Mouse (Mus musculus): ENCODE data around the gene Cit.

Gene Cit

DNA sequence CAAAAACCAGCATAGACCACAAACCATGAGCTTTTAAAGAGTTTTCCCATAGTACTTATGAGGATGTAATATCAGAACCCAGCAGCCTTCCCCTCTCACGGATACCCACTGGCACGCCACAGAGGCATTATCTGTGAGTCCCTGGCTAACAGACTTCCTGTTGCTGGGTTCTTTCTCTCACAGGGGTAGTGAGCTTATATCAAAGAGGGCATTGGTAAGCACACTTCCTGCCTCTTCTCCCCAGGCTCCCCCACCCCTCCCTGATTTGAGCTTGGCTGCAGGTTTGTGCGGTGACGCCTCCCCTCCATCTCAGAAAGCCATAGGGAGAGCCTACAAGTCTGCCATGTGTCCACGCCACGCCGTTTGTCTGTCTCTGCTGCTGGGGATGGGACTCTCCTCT, 184.0 kb downstream of the Cit start:
- no peak for DNase-seq (ENCODE audit: extremely low read depth, low read depth, low spot score)

DNA sequence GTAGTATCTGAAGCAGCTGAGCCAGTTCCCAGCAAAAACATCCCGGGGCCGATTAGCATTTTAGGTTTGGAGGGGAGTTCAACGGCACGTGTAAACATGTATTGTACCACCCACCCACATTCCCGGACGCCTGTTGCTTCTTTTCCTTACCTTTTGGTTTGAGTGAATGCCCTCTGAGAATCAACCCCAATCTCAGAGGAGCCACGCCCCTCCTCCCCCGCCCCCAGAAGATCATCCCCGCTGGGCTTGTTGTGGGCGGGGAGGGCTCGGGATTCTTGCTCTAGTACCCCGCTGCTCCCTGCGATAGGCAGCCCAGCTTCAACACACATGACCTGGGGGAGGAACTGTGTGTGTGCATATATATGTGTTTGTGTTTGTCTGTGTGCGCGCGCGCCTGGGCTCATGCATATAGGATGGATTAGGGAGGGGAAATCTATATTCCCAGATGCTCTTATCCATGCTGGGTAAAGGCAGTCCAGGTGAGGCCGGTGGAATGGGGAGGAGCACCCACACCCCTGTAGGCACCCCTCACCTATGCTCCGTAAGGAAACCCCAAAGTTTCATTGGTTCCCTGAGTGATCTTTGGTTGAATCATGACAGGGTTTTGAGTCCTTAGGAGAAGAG, 185.6 kb downstream of the Cit start:
- DNase-seq (ENCODE audit: extremely low read depth, low read depth, low spot score): no peak

DNA sequence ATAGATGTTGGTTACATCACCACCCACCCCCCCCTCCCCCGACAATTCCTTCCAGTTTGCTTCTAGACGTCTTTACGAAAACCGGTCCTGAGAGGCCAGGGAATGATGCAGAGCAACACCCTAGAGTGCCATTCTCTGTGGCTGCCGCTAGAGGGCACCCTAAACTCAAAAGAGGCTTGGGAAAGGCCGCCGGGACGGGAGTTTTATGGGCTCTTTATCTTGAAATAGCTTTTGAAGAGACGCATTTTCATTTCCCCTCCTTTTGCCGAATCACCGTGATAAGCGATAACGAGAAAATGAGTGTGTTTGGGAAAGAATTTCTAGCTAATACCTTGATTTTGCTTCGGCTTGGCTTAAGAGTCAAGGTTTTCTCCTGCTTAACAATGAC, 186.1 kb downstream of the Cit start:
- DNase-seq (ENCODE audit: extremely low read depth, low read depth, low spot score): no peak

- no peak for DNase-seq (ENCODE audit: extremely low read depth, low read depth, low spot score)
Measured at GRCm38 (mm10) chr5:116036465-116036864, 191.4 kb downstream of the Cit start.

DNA sequence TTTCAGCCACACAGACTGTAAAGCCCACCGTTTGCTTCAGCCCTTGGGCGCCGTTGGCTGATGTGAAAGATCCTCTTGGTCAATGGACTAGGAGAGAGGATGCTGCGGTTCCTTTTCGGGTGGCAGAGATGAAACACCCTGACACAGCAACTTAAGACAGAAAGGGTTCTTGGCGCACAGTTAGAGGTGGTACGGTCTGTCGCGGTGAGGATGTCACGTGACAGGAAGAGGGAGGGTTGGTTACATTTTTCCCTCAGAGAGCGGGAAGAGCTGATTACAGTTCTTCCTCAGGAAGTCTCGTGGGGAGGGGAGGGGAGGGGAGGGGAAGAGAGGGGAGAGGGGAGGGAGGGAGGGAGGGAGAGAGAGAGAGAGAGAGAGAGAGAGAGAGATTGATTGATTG, 192.7 kb downstream of the Cit start:
- DNase-seq (ENCODE audit: extremely low read depth, low read depth, low spot score): no peak

DNA sequence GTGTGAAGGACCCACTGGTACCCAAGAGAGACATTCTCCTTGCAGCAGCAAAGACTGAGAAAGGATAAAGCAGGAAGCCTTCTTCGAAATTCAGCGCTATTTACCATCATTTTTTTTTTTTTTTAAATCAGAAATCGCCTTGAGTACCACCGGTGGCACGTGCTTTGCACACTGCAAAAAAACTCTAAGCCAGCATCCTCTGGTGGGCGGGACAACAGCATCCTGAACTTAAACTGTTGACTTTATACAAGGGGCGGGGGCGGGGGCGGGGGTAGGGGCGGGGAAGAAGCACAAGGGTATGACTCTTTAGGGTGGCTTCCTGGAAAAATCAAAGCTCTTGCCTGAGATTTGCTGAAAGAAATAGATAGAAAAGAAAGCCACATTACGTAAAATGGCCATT, 194.6 kb downstream of the Cit start:
- DNase-seq (ENCODE audit: extremely low read depth, low read depth, low spot score): no peak

DNA sequence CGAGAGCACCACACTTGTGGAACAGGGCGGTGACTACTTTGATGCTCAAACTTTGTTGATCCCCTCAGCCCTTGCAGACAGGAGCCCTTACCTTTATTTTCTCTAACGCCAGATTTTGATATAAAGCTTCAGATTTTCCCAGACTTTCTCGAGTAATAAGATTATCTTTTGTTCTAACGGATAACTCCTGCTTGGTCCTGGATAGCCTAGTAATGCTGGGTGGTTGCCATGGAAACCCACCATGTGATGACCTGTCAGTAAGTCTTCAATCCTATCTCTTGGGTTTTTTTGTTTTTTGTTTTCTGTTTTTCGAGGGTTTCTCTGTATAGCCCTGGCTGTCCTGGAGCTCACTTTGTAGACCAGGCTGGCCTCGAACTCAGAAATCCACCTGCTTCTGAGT, 197.2 kb downstream of the Cit start:
- no peak for DNase-seq (ENCODE audit: extremely low read depth, low read depth, low spot score)

DNA sequence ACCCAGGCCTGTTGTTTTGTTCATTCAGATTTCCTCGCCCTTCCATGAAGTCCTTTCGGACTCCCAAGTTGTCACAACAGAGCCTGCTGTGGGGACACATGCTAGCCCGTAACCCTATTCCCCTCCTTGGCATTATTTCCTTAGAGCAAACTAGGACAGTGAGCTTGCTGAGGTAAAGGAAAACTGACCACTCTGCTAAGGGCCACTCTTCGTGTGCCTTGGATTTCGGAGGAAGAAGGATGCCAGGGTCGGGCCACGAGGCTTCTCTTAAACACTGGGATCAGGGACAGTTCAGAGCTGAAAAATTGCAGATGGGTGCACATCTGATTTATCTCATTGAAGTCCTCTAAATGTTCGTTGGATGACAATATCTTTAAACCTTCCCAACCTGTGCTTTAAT, 200.5 kb downstream of the Cit start:
- no peak for DNase-seq (ENCODE audit: extremely low read depth, low read depth, low spot score)

- no peak for DNase-seq (ENCODE audit: extremely low read depth, low read depth, low spot score)
Measured at GRCm38 (mm10) chr5:116046246-116046645, 201.2 kb downstream of the Cit start.

DNA sequence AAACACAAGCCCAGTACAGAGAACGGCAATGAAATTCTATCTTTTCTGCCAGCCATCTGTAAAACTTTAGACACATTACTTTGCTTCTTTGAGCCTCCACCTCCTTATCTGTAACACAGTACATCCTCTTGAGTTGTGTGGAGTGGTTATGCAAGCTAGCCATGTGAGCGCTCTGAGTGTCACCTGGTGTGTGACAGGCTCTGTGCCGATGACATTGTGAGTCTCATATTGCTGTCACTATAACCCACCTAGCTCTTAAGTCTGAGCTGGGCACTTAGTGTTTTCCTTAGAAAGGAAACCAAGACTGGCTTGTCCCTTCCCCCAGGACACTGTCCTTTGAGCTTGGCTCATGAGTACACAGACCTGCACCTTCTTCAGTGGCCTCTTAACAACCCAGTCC, 203.2 kb downstream of the Cit start:
- no peak for DNase-seq (ENCODE audit: extremely low read depth, low read depth, low spot score)

DNA sequence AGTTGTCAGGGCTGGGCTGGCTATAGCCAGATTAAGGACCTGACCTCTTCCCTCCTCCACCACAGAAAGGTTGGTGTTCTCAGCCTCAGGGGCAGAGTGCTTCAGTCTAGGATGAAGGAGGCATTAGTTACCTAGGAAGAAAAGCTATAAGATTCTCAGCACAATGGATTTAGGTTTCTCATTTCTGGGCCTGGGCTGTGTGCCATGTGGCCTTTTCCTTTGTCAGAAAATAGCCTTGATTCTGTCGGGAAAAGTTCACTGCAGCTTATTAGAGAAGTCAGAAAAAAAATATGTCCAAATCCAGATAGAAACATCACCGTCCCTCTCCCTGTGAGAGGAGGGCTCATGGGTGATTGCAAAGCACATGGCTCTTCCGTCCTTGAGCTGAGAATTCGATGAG, 204.7 kb downstream of the Cit start:
- no peak for DNase-seq (ENCODE audit: extremely low read depth, low read depth, low spot score)

- DNase-seq (ENCODE audit: extremely low read depth, low read depth, low spot score): no peak
Measured at GRCm38 (mm10) chr5:116052171-116052570, 207.1 kb downstream of the Cit start.

DNA sequence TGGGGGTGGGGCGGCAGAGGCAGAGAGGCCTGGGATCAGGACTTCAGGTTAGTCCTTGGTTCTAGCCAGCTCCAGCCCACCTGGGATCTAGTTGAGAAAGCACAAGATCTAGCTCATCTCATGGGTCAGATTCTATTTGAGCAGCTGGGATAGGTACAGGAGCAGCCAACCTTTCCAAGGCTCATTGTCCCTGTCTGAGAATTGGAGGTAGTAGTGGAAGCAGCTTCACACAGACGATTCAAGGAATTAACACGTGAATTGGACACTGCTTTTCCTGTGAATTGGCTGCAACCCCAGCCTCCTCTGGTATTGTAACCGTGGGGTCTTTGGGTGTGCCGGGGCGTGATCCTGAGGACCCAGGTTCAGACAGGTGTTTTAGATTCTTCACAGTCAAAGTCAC, 207.7 kb downstream of the Cit start:
- DNase-seq (ENCODE audit: extremely low read depth, low read depth, low spot score): no peak
